8 mouse cellular contexts compared by ENCODE assay signal in genomic region chr11:79704318-79705150, GRCm38 (mm10).
A peak's percentile ranks its signal among the peaks of the same experiment; 100 is the strongest.
DNase-seq lines count a peak whose midpoint lies in the region; ATAC-seq and TF ChIP-seq lines count a peak whose summit lies in the region.

No protein-coding gene starts in this region.

- TF ChIP-seq CTCF in heart, postnatal 0 days (IDR thresholded peaks at IDR 0.05; ENCODE audit: low read depth), result no peak
- no peak for TF ChIP-seq CTCF in testis, adult 2 months (IDR thresholded peaks at IDR 0.05; ENCODE audit: control insufficient read depth, insufficient read depth, insufficient replicate concordance, low read depth, low read length)

- ATAC-seq in forebrain, embryonic 11.5 days (replicated peaks; ENCODE audit: low FRiP score), result peak; percentile 93
- peak; percentile 96 for ATAC-seq in heart, postnatal 0 days (ENCODE audit: insufficient read depth, low read depth)
- ATAC-seq in liver, embryonic 16.5 days (ENCODE audit: low read depth), result peak; percentile 95
- ATAC-seq in neural tube, embryonic 13.5 days (ENCODE audit: low read depth), result peak; percentile 94

- peaks cover 5% of the 10 kb centered on the region for H3K4me1 ChIP-seq in forebrain, embryonic 11.5 days (replicated peaks; ENCODE audit: control insufficient read depth, insufficient read depth, low read length)
- H3K4me1 ChIP-seq in heart, postnatal 0 days (ENCODE audit: control insufficient read depth, insufficient read depth), result 0 out of 2 replicates have a peak, but pooled peaks cover 13% of the 10 kb centered on the region
- H3K4me1 ChIP-seq in liver, embryonic 16.5 days (ENCODE audit: control insufficient read depth, low read depth, low read length), result peaks cover 12% of the 10 kb centered on the region
- peaks cover 34% of the 10 kb centered on the region for H3K4me1 ChIP-seq in neural tube, embryonic 13.5 days (replicated peaks)
- H3K4me1 ChIP-seq in testis, adult 2 months (ENCODE audit: control insufficient read depth, insufficient read depth, low read length), result peaks cover 11% of the 10 kb centered on the region

- peak; percentile 95 for DNase-seq in CD8-positive naive resting alpha-beta T cell, adult 2 months (ENCODE audit: low read depth in 2 of 2, low spot score in 2 of 2)
- peak; percentile 81 for DNase-seq in c-Kit-positive CD71-negative TER-119-negative erythroid progenitor cells, embryonic 14.5 days (ENCODE audit: low read depth)
- DNase-seq in forebrain, embryonic 11.5 days (ENCODE audit: low spot score), result peak; percentile 100
- DNase-seq in heart, postnatal 0 days (ENCODE audit: low spot score), result peak; percentile 90
- DNase-seq in kidney, postnatal 4 days, result peak; percentile 98

- TF ChIP-seq EP300 in heart, postnatal 0 days (IDR thresholded peaks at IDR 0.05; ENCODE audit: low read depth), result peak; percentile 29; the same call in 1 of the 2 replicates

- peak overlapping the region; percentile 92 for H3K9ac ChIP-seq in forebrain, embryonic 11.5 days (ENCODE audit: low read length)
- H3K9ac ChIP-seq in heart, postnatal 0 days (replicated peaks; ENCODE audit: low read depth, low read length), result peak overlapping the region; percentile 87
- peak overlapping the region; percentile 91 for H3K9ac ChIP-seq in liver, embryonic 16.5 days (ENCODE audit: low read depth, low read length)
- peak overlapping the region; percentile 94 for H3K9ac ChIP-seq in neural tube, embryonic 13.5 days

- H3K9me3 ChIP-seq in forebrain, embryonic 11.5 days (ENCODE audit: control insufficient read depth, low read length), result no peaks in the 10 kb centered on the region
- no peaks in the 10 kb centered on the region for H3K9me3 ChIP-seq in heart, postnatal 0 days (replicated peaks; ENCODE audit: control insufficient read depth, low read length)
- no peaks in the 10 kb centered on the region for H3K9me3 ChIP-seq in liver, embryonic 16.5 days (replicated peaks; ENCODE audit: control insufficient read depth, low read length)
- H3K9me3 ChIP-seq in neural tube, embryonic 13.5 days, result no peaks in the 10 kb centered on the region

- peak overlapping the region; percentile 66 for H3K4me2 ChIP-seq in forebrain, embryonic 11.5 days (ENCODE audit: low read depth, low read length, severe bottlenecking)
- peak overlapping the region; percentile 81 for H3K4me2 ChIP-seq in heart, postnatal 0 days (ENCODE audit: low read depth, low read length)
- H3K4me2 ChIP-seq in liver, embryonic 16.5 days (ENCODE audit: low read depth, low read length), result peak overlapping the region; percentile 81
- peak overlapping the region; percentile 74 for H3K4me2 ChIP-seq in neural tube, embryonic 13.5 days

- WGBS in forebrain, embryonic 11.5 days, result under 1% methylated on average over 55 of the region's 61 CpGs
- under 1% methylated on average over 56 of the region's 61 CpGs for WGBS in heart, postnatal 0 days
- WGBS in liver, embryonic 16.5 days (ENCODE audit: insufficient replicate concordance), result under 1% methylated on average over 54 of the region's 61 CpGs
- under 1% methylated on average over 53 of the region's 61 CpGs for WGBS in neural tube, embryonic 13.5 days

- peak overlapping the region; percentile 97 for H3K27ac ChIP-seq in forebrain, embryonic 11.5 days (ENCODE audit: low read depth, low read length)
- peak overlapping the region; percentile 97 for H3K27ac ChIP-seq in heart, postnatal 0 days (ENCODE audit: low read depth)
- peak overlapping the region; percentile 92 for H3K27ac ChIP-seq in liver, embryonic 16.5 days (ENCODE audit: low read length)
- H3K27ac ChIP-seq in neural tube, embryonic 13.5 days (replicated peaks), result peak overlapping the region; percentile 99
- peak overlapping the region; percentile 88 for H3K27ac ChIP-seq in testis, adult 2 months (ENCODE audit: control insufficient read depth, insufficient read depth, low read depth, low read length)

- peak; percentile 80 for TF ChIP-seq POLR2A in testis, adult 2 months (IDR thresholded peaks at IDR 0.05; ENCODE audit: control insufficient read depth, low read depth, low read length)

- H3K27me3 ChIP-seq in forebrain, embryonic 11.5 days (ENCODE audit: control insufficient read depth, insufficient read depth, low read length), result peaks cover 6% of the 10 kb centered on the region; the same call in 1 of the 2 replicates
- peaks cover under 1% of the 10 kb centered on the region; the same call in 1 of the 2 replicates for H3K27me3 ChIP-seq in heart, postnatal 0 days (ENCODE audit: control insufficient read depth, insufficient read depth, low read length)
- peaks cover 5% of the 10 kb centered on the region for H3K27me3 ChIP-seq in liver, embryonic 16.5 days (ENCODE audit: control insufficient read depth, insufficient read depth, low read depth, low read length)
- peaks cover 8% of the 10 kb centered on the region for H3K27me3 ChIP-seq in neural tube, embryonic 13.5 days
- H3K27me3 ChIP-seq in testis, adult 2 months (ENCODE audit: control insufficient read depth, insufficient read depth, low read length), result no peaks in the 10 kb centered on the region

- peak overlapping the region; percentile 76 for H3K4me3 ChIP-seq in forebrain, embryonic 11.5 days (ENCODE audit: low read depth, low read length)
- H3K4me3 ChIP-seq in heart, postnatal 0 days (ENCODE audit: low read depth, low read length), result peak overlapping the region; percentile 74
- H3K4me3 ChIP-seq in liver, embryonic 16.5 days (ENCODE audit: low read depth, low read length), result peak overlapping the region; percentile 77
- peak overlapping the region; percentile 77 for H3K4me3 ChIP-seq in neural tube, embryonic 13.5 days
- peak overlapping the region; percentile 84 for H3K4me3 ChIP-seq in testis, adult 2 months (ENCODE audit: control insufficient read depth, low read depth, low read length)

- H3K36me3 ChIP-seq in forebrain, embryonic 11.5 days (ENCODE audit: control insufficient read depth, insufficient read depth, low read length), result no peaks in the 10 kb centered on the region
- H3K36me3 ChIP-seq in heart, postnatal 0 days (replicated peaks; ENCODE audit: control insufficient read depth, insufficient read depth, low read length), result peaks cover 9% of the 10 kb centered on the region; the same call in 1 of the 2 replicates
- H3K36me3 ChIP-seq in liver, embryonic 16.5 days (ENCODE audit: control insufficient read depth, insufficient read depth), result no peaks in the 10 kb centered on the region
- 0 out of 2 replicates have a peak, but pooled peaks cover 5% of the 10 kb centered on the region for H3K36me3 ChIP-seq in neural tube, embryonic 13.5 days
- H3K36me3 ChIP-seq in testis, adult 2 months (ENCODE audit: control insufficient read depth, insufficient read depth, low read length), result no peaks in the 10 kb centered on the region

Comparison
In these comparisons a context has a peak if more than half of its experiments do, and no peak if none do; other contexts are left out.
1. Peak in every context shown above with its lines: DNase-seq, ATAC-seq, H3K4me3 ChIP-seq and H3K27ac ChIP-seq.